Mouse (Mus musculus): ENCODE measurements around the gene Pdx1.

Gene Pdx1

DNA sequence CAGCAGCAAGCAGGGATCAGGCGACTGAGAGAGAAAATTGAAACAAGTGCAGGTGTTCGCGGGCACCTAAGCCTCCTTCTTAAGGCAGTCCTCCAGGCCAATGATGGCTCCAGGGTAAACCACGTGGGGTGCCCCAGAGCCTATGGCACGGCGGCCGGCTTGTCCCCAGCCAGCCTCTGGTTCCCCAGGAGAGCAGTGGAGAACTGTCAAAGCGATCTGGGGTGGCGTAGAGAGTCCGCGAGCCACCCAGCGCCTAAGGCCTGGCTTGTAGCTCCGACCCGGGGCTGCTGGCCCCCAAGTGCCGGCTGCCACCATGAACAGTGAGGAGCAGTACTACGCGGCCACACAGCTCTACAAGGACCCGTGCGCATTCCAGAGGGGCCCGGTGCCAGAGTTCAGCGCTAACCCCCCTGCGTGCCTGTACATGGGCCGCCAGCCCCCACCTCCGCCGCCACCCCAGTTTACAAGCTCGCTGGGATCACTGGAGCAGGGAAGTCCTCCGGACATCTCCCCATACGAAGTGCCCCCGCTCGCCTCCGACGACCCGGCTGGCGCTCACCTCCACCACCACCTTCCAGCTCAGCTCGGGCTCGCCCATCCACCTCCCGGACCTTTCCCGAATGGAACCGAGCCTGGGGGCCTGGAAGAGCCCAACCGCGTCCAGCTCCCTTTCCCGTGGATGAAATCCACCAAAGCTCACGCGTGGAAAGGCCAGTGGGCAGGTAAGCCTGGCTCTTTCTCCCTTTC, at the start of gene Pdx1:
Pdx1 (plus strand) TSS at position 34 of the 747 bp plus-strand sequence.
- DNase-seq (ENCODE audit: low spot score in 2 of 2) = no peak

DNA sequence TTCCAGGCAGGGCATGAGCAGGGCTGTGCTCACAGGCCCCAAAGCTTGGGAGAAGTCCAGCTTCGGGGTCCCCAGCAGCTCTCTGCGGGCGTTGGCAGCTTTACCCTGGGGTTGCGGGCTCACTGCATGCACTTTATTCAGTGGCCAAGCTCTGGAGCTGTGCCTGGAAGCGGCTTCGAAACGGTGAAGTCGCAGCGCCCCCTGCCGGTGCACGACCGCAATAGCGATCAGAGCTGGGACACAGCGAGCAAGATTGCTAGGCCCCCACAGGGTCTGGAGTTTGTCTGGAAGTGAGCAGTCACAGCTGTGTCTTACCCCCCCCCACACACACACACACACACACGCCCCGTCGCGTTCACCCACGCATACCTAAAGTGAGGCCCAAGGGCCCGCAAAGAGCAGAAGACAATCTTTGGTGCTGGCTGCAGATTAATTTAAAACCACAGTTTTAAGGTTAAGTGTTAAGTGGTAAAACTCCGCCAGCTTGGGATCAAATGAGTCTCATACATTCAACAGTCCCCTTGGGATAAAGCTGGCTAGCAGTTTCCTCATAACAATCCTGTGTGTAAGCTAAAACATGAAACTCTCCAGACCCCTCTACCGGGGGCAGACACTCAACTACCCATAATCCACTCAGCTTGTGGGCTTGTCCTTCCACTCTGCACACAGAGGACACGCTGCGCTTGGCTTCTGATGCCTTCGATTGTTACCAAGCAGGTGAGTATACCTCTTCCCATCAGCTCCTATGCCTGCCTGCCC, 42.2 kb upstream of the Pdx1 start:
- DNase-seq (ENCODE audit: low spot score in 2 of 2) = peak; percentile 68 to 92

DNA sequence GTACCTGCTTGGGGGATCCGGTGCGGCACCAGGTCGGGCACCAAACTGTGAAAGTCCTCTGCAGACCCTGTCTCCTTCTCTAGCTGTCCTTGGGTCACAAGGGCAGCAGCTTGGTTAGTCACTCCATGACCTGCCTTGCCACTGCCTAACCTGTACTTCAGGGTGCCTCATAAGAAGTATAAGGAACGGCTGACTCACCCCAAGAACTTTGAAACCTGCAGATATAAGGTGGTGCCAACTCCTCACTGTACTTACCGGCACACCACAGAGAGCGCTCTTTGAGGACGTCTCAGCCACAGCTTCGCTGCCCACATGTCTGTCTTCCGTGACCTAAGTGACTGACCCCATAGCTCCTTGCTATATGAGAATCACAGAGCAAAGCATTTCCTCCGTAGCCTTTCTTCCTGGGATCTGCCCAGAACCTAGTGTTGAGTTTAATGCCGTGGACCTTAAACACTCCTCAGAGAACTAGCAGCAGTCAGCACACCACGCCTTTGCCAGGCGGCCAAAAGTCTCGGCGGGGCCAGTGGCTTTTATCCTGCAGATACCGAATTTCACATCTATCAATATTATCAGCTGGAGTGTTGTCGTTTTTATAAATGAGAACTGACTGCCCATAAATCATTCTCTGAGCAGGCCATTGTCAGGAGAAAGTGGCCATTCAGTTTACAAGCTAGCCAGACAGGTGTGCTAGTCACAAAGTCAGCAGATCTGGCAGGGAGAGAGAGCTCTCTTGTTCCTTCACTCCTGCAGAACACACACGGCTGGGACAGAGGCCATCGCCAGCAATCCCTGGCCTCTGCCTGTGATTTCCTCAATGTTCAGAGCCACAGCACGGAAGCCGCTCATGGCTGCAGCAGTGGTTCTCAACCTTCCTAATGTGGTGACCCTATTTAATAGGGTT, 34.1 kb upstream of the Pdx1 start:
- no peak for DNase-seq (ENCODE audit: low spot score in 2 of 2)

DNA sequence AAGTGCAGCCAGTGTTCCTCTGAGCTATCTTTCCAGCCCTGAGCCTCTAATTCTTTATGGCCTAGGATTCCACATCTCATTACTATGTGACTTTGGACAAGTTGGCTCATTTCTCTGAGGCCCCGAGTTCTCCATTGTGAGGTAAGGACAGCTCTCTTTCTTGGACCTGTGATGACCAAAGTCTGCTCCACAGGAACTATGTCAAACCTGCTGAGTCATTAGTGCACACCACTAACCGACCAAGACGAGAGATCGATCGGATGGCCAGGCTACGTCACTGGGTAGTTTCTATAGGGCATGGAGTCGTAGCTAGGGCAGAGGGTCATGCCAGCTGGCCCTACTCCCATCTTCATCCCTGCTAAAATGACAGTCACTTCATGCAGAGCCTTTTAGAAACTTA, 25.9 kb upstream of the Pdx1 start:
- no peak for DNase-seq (ENCODE audit: low spot score in 2 of 2)

DNA sequence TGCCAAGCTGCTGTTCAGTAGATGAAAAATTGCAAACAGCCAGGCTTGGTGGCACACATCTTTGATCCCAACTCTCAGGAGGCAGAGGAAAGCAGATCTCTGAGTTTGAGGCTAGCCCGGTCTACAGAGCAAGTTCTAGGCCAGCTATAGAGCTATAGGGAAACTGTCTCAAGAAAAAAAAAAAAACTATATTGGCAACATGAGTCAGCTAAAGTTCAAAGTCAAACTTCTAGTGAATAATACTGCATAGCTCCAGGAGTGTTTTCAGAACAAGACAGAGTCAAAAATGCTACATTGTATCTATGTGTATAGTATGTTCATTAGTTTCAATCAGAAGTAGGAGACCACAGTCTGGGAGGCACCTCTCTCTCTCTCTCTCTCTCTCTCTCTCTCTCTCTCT, 9.6 kb upstream of the Pdx1 start:
- DNase-seq (ENCODE audit: low spot score in 2 of 2) = no peak

DNA sequence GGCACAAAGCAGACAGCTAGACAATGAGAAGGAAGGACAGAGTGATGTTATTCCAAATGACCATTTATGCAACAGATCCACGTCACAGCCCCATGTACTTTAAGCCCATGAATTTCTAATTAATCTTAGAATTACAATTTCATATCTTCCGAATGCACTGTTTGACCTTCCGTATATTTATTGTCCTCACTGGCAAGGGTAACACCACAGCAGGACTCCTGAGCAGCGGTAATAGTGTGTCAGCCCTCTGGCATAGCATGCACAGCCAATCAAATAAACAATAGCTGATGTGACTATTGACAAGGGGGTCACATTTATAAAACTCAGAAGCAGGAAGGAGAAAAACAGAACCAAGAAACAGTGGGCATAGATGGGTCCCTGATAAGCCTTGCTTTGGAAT, 9.0 kb upstream of the Pdx1 start:
- DNase-seq (ENCODE audit: low spot score in 2 of 2) = no peak

DNA sequence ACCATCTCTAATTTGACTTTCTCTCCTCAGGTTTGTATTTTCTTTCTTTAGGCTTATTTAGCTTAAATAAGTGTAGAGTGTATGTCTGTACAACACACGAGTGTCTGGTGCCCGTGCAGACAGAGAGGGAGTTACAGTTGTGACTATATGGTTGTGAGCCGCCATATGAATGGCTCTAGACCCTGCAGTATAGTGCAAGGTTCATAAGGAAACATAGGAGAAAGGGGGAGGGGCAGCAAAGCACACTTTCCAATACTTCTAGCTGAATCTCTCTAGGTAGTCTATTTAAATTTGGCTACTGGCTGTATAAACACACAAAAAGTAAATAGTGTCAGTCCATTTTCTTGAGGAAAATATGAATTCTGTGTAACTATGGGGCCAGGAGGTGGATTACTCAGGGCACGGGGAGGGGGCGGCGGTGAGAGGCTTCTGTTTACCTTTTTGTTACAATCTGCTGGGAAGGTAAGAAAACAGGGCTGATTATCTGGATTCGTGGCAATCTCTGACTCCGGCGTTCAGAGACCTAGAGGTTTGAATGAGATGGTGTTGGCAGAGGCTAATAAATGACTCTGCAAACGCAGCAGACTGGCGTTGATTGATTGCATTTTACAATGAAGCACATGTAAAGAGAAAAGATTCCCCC, 7.7 kb upstream of the Pdx1 start:
- DNase-seq (ENCODE audit: low spot score in 2 of 2) = no peak

DNA sequence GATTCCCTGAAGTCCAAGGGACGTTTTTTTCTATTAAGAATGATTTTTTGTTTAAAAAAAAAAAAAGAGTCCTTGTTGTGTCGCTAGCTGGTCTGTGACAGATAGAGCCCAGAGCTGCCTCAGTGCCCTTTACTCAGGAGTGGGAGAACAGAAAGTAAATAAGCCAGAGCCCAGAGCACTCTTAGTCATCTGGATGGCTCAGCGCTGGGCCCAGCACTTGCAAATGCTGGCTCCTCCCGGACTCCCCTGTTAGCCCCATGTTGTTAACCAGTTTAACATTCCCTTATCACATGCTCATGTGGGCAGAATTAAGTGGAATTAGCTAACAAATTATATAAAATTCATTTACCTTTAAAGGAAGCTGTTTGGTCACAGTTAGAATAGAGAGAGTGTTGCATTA, 5.8 kb upstream of the Pdx1 start:
- DNase-seq (ENCODE audit: low spot score in 2 of 2) = no peak

DNA sequence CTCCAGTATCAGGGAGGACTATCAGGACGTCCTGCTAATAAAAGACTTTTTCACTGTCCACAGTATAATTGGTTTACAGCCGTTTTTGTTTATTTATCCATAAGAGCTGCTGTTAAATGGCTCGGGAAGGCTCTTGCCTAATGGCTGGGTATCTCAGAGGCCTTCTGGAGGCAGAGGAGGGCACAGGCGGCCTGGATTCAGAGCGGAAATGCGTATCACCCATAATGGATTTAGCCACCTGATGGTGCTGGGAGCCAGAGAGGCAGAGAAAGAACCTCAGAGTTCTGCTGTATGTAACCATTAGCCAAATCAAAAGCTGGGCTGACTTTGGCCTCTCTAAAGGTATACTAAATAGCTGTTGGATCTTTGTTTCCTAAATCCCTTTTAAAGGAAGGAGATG, 2.3 kb upstream of the Pdx1 start:
- no peak for DNase-seq (ENCODE audit: low spot score in 2 of 2)

DNA sequence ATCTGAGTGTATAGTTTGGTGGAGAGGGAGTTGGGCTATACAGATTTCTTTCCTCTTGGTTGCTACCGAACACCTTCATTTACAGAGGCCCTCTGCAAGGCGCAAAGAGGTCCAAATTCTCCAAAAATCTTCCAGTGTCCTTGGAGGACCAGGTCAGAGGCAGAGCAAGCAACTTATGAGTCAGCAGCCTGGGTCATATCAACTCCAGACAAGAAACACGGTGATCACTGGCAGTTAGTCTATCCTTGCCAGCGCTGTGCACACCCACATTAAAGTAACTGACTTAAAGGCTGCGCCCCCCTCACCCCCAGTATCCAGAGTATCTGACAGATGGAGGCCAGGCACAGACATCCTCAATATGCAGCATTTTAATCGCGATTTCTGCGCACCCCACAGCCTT, 1.0 kb upstream of the Pdx1 start:
- DNase-seq (ENCODE audit: low spot score in 2 of 2) = no peak

DNA sequence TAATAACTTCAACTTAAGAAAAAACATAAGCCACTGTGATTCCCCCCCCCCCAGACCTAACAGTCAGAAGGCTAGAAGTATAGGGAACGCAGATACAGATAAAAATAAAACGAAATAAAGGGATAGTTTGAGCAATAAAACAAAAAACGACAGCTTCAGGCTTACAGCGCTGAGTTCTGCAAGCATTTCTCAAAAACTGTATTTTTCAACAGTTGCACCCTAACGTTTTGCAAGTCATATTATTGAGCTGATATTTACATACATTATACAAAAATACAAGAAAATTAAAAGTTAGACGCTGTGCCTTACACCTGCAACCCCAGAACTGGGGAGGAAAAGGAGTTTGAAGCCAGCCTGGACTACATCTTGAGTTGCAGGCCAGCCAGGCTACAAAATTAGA, 388 bp upstream of the Pdx1 start:
- no peak for DNase-seq (ENCODE audit: low spot score in 2 of 2)

DNA sequence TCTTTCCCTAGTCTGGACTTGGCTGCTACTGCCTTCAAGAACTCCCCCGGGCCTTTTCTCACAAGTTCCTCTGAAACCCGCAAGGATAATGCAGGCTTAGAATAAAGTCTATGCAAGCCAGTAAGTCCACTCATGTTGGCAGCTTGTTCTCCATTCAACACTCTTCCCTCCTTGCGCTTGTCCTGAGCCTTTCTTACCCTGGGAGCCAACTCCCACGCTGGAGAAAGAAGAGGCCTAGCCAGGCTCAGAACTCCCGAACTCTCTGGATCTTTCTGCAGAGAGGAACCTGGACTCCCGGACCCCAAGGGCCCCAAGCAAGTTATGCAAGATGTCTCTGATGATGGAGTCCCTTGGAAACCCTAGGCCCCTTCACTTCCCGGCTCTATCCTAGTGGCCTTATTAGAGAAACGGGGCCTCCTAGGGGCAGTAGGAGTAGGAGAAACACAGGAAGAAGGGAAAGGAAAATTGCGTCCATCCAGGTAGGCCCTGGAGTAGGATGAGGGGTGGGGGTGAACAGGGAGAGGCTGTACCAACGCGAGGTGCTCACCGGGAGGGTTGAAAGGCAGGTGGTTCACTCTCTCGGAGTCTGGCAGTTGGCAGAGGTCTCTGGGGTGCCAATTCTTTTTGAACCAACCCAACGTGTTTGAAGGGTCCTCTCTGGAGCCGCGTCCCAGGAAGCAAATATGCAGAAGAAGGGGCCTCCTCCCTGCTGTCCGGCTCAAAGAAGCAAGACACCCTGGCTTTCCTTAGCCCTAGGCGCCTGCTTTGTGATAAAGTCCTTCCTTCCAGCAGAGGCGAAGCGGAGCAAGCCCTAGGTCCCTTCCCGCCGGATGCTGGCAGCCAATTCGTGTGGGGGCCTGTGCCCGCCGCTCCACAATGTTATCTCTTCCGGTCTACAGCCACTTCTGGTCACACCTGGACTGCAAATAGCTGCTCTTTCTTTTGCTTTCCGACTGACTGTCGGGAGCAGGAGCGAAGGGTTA, 1.2 kb downstream of the Pdx1 start:
- DNase-seq (ENCODE audit: low spot score in 2 of 2) = no peak

DNA sequence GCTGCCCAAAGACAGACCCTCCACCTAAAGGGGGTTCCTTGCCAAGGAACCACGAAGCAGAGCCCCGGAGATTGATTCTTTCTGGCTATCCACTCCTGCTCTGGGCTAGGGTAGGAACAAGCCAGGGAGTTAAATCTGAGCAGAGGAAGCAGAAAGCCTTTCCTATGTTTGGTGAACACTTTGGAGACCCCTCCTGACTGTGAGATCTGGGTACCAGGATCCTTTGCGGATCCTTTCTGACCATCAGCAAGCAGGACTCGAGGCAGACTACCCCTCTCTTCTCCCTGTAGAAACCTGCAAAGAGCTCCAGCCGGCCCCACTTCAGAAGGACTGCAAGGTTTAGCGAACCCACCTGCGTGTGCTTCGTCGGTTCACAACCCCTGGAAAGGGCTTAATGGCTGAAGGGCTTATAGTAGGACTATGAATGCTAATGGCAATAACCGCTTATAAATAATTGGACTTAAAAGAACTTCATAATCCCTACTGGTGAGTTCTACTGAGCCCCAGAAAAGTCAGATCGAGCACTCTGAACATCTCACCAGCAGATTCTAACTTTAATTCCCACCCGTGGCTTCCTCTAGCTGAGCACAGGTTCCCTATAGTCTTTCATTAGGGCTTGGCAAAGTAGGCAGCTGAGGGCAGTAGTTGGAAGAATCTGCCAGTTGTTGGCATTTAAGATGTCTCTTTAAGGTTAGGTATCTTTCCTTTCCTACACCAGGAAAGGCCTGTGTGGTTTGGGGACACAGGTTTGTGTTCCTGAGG, 2.5 kb downstream of the Pdx1 start:
- DNase-seq (ENCODE audit: low spot score in 2 of 2) = no peak

DNA sequence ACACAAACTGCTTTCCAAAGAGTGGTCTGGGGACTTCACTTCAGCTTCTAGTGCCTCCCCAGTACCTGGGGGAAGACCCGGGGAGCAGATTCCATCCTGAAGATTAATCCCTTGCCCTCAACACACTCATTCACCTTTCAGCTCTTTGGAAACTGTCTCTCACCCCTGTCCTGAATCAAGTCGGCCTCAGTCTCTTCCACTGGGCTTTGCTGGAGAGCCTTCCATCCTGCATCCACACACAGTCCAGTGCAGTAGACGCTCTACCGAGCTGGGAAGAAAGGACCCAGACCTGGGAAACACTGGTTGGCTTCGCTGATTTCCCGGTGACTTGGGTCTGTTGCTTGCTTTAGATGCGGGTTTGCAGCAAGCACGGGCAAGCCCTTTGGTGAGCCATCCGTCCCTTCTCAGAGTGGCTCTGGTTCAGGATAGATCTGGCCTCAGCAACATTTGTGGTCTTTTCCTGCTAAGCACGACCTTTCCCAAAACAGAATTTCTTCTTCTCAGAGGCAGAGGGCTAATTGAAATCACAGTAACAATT, 3.1 kb downstream of the Pdx1 start:
- no peak for DNase-seq (ENCODE audit: low spot score in 2 of 2)

DNA sequence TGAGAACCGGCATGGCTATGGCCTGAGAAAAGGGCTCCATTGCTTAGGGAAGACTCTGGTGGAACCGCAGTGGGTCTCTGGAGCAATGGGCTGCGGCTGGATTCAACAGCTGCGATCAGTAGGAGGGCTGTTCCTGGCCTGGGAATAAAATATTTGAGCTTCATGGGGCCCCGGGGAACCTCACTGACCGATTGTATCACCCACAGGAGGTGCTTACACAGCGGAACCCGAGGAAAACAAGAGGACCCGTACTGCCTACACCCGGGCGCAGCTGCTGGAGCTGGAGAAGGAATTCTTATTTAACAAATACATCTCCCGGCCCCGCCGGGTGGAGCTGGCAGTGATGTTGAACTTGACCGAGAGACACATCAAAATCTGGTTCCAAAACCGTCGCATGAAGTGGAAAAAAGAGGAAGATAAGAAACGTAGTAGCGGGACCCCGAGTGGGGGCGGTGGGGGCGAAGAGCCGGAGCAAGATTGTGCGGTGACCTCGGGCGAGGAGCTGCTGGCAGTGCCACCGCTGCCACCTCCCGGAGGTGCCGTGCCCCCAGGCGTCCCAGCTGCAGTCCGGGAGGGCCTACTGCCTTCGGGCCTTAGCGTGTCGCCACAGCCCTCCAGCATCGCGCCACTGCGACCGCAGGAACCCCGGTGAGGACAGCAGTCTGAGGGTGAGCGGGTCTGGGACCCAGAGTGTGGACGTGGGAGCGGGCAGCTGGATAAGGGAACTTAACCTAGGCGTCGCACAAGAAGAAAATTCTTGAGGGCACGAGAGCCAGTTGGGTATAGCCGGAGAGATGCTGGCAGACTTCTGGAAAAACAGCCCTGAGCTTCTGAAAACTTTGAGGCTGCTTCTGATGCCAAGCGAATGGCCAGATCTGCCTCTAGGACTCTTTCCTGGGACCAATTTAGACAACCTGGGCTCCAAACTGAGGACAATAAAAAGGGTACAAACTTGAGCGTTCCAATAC, 4.7 kb downstream of the Pdx1 start:
- DNase-seq (ENCODE audit: low spot score in 2 of 2) = no peak

DNA sequence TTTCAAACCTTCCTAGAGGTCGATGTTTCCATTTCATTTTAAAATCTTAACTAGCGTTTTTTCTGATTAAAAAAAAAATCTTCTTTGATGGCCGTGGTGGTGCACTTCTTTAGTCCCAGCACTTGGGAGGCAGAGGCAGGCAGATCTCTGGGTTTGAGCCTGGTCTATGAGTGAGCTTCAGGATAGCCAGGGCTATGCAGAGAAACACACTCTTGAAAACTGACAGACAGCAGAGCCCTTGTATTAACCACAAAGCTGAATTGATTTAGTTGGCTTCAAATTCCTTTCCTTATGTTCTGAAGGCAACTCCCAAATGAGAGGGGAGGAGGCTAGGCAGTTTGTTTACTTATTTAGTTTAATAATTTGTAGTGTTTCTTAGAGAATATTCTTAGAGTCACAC, 6.0 kb downstream of the Pdx1 start:
- DNase-seq (ENCODE audit: low spot score in 2 of 2) = no peak

DNA sequence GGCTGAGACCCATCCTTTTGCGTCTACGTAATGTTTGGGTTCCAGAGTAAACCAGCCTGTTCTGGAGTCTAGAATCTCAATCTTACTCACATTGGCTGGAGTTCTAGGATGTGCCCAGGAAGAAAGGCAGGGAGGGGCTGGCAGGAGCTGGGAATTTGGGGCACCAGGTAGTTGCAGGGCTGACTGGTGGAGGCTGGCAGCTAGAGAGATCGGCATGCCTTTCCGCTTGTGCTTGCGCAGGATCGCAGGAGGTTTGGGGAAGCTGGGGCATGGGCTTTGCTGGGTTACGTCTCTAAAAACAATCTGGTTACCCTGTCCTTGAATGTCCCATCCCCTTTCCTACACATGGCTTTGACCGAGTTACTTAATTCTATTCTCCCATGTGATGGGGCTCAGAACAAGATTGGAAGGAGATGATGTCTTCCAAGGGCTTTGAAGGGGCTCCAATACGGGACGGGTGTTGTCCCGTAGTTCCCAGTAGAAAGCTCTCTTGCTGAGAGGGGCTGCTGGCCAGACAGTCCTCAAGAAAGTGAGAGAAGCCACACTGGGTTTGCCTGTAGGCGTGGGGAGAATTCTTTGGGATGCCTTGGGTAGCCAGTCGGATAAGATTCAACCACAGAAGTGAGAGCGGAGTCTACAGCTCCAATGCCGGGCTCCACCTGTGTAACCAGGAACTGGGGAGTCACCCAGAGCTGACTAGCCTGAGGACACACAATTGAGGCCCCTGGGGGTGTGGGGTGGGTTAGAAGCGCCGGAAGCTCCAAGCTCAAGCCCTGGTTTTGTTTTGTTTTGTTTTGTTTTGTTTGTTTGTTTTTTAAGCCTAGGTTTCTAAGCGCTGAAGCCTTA, 7.2 kb downstream of the Pdx1 start:
- DNase-seq (ENCODE audit: low spot score in 2 of 2) = no peak

DNA sequence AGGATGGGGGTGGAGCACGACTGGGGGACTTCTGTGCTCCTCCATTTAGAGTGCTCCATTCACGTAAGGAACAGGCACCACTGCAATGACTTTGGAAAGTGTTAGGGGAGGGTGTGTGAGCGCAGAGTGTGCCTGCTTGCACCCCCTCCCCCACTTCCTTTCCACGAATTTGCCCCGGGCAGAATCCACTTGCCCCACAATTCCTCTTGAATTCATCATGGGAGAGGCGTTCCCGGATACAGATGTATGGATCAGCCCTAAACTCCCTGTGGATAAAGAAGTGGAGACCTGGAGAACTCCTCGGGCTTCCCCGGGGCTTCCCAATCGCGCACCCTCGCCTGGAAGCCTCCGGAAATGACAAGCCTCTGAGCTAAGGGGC, 7.8 kb downstream of the Pdx1 start:
- no peak for DNase-seq (ENCODE audit: low spot score in 2 of 2)
